Mouse (Mus musculus): ENCODE data around the gene Lrrc2.

- TF ChIP-seq CTCF (IDR thresholded peaks at IDR 0.05; ENCODE audit: borderline replicate concordance, control insufficient read depth, extremely low read depth, insufficient read depth, low read length, poor library complexity) (no peak), POLR2A (IDR thresholded peaks at IDR 0.05; ENCODE audit: control insufficient read depth, extremely low read depth, insufficient read depth, low read length, poor library complexity) (no peak)
Observed at GRCm38 (mm10) chr9:111026791-111027190, 75.4 kb downstream of the Lrrc2 start.
